Comparison of ENCODE assay signal across 14 mouse cellular contexts in the genomic region with DNA sequence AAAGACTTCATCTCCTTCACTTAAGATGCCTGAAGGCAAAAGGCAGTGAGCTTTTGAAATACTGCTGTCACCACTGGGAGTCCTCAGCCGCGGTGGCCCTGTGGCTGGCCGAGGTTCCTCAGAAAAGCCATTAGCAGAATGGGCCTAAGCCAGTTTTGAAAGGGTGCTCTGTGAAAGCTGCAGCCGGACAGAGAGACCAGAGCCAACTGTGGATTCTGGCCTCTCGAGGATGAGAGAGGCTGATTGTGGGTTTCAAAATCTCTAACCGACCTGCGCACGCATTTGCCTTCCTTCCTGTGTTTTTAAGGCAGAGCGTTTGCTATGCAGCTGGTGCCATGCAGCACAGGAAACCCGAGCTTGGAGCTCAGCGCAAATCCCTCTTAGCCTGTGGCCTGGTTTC. TPM values are rescaled to one million over a fixed set of nuclear protein-coding genes. Genes with fewer than 3 reads are reported as not detected.
DNase-seq lines count a peak whose midpoint lies in the region; ATAC-seq lines count a peak whose summit lies in the region.
"Had no signal": no experiment of that assay in that cellular context is flagged by ENCODE, and none has a peak within 500 bp of the region (broad histone marks: within the 10 kb centered on the region; RNA-seq: fewer than 3 reads in every experiment).

No protein-coding gene starts in this region.

- no peak overlapping the region for H3K9ac ChIP-seq in heart, embryonic 16.5 days (ENCODE audit: low read length)
- no peak overlapping the region for H3K9ac ChIP-seq in liver, embryonic 12.5 days
- H3K9ac ChIP-seq: embryonic facial prominence, embryonic 12.5 days; forebrain, postnatal 0 days; stomach, embryonic 15.5 days had no signal

- peak overlapping the region; percentile 37; the same call in 1 of the 2 replicates for H3K27ac ChIP-seq in heart, embryonic 16.5 days (ENCODE audit: low read length)
- H3K27ac ChIP-seq in liver, embryonic 12.5 days, result 0 out of 2 replicates have a peak overlapping the region, but pooled peaks have one; percentile 15
- H3K27ac ChIP-seq in forebrain, embryonic 10.5 days, result no peak overlapping the region
- H3K27ac ChIP-seq: embryonic facial prominence, embryonic 12.5 days; hindbrain, postnatal 0 days; stomach, embryonic 15.5 days had no signal

- no peak overlapping the region for H3K4me3 ChIP-seq in heart, embryonic 16.5 days (ENCODE audit: low read length)
- no peak overlapping the region for H3K4me3 ChIP-seq in liver, embryonic 12.5 days
- no peak overlapping the region for H3K4me3 ChIP-seq in forebrain, embryonic 10.5 days
- H3K4me3 ChIP-seq: embryonic facial prominence, embryonic 12.5 days; myocyte; stomach, embryonic 15.5 days had no signal

- no peaks in the 10 kb centered on the region; the same call in 1 of the 2 replicates for H3K36me3 ChIP-seq in heart, embryonic 16.5 days (ENCODE audit: control insufficient read depth, insufficient read depth)
- peaks cover 9% of the 10 kb centered on the region; the same call in 1 of the 2 replicates for H3K36me3 ChIP-seq in liver, embryonic 12.5 days
- peaks cover 31% of the 10 kb centered on the region for H3K36me3 ChIP-seq in forebrain, embryonic 10.5 days (replicated peaks)
- H3K36me3 ChIP-seq: stomach, embryonic 15.5 days had no signal

- H3K9me3 ChIP-seq in heart, embryonic 16.5 days (replicated peaks; ENCODE audit: control insufficient read depth, low read length), result no peaks in the 10 kb centered on the region
- no peaks in the 10 kb centered on the region for H3K9me3 ChIP-seq in liver, embryonic 12.5 days (replicated peaks)
- H3K9me3 ChIP-seq in forebrain, embryonic 10.5 days, result no peaks in the 10 kb centered on the region
- H3K9me3 ChIP-seq: embryonic facial prominence, embryonic 12.5 days; stomach, embryonic 15.5 days had no signal

- no peaks in the 10 kb centered on the region for H3K27me3 ChIP-seq in heart, embryonic 16.5 days (ENCODE audit: control insufficient read depth, insufficient read depth, low read length)
- no peaks in the 10 kb centered on the region for H3K27me3 ChIP-seq in liver, embryonic 12.5 days (replicated peaks)
- no peaks in the 10 kb centered on the region for H3K27me3 ChIP-seq in forebrain, embryonic 10.5 days (ENCODE audit: poor library complexity, severe bottlenecking)
- H3K27me3 ChIP-seq: embryonic facial prominence, embryonic 12.5 days; stomach, embryonic 15.5 days had no signal

- no peak for ATAC-seq in heart, embryonic 16.5 days (replicated peaks; ENCODE audit: extremely low read depth, insufficient read depth, low FRiP score)
- no peak for ATAC-seq in liver, embryonic 12.5 days
- ATAC-seq in frontal cortex, adult (ENCODE audit: low TSS enrichment), result no peak
- ATAC-seq: forebrain, postnatal 0 days; hindbrain, postnatal 0 days had no signal

- peak overlapping the region; percentile 10; the same call in 1 of the 2 replicates for H3K4me2 ChIP-seq in heart, embryonic 16.5 days (ENCODE audit: low read depth, low read length)
- no peak overlapping the region for H3K4me2 ChIP-seq in liver, embryonic 12.5 days
- H3K4me2 ChIP-seq: embryonic facial prominence, embryonic 12.5 days; stomach, embryonic 15.5 days had no signal

- 55% methylated on average over 11 of the region's 11 CpGs for WGBS in heart, embryonic 16.5 days
- 46% methylated on average over 11 of the region's 11 CpGs for WGBS in liver, embryonic 12.5 days (ENCODE audit: insufficient replicate concordance)
- WGBS in forebrain, embryonic 10.5 days, result 82% methylated on average over 11 of the region's 11 CpGs

- no peak for DNase-seq in heart, adult 8-10 months (ENCODE audit: low spot score)
- peak; percentile 46 to 55 for DNase-seq in spleen, adult 18-20 months
- no peak for DNase-seq in spleen, adult 12 weeks (ENCODE audit: low spot score)
- peak; percentile 82 for DNase-seq in thymus, postnatal 25 days
- DNase-seq in forebrain, embryonic 10.5 days (ENCODE audit: extremely low spot score, low spot score), result no peak
- DNase-seq: forebrain, postnatal 0 days; layer of hippocampus, postnatal 36 days had no signal

- H3K4me1 ChIP-seq in heart, embryonic 16.5 days (ENCODE audit: control insufficient read depth, insufficient read depth, low read length), result peaks cover 74% of the 10 kb centered on the region
- peaks cover 94% of the 10 kb centered on the region for H3K4me1 ChIP-seq in liver, embryonic 12.5 days
- H3K4me1 ChIP-seq in forebrain, embryonic 10.5 days, result peaks cover 97% of the 10 kb centered on the region

RNA-seq across cellular contexts. Expression of a gene that starts 19.0 kb away (rescaled TPM):
- polyA plus RNA-seq in heart, embryonic 16.5 days (2015; fragmentation: Nextera tagmentation; extraction: Ambion mirVana), result 12.5 and 13.7 TPM in 2 replicates
- total RNA-seq in heart, adult 8-10 months (2022), result 10 to 100 TPM; 10.1 to 14.1 (median 12.5) TPM
- 5.8 and 7.2 TPM in 2 replicates for polyA plus RNA-seq in liver, embryonic 12.5 days (2016; fragmentation: Nextera tagmentation; extraction: Ambion mirVana)
- polyA plus RNA-seq in forebrain, embryonic 10.5 days (2016; fragmentation: Nextera tagmentation; extraction: Ambion mirVana), result 22.1 and 25.5 TPM in 2 replicates

Comparison
In these comparisons a context has a peak if more than half of its experiments do, and no peak if none do; other contexts are left out.
1. DNase-seq: peak in spleen, adult 18-20 months (2 of 2) and thymus, postnatal 25 days (single experiment); none in heart, adult 8-10 months (single experiment), spleen, adult 12 weeks (single experiment) and forebrain, embryonic 10.5 days (single experiment).